Mouse (Mus musculus): ENCODE results near the gene C130074G19Rik. TPM values are rescaled to one million over a fixed set of nuclear protein-coding genes. Genes with fewer than 3 reads are reported as not detected.

C130074G19Rik gene
- polyA plus RNA-seq, 1 experiment, result 6.0 TPM

DNA sequence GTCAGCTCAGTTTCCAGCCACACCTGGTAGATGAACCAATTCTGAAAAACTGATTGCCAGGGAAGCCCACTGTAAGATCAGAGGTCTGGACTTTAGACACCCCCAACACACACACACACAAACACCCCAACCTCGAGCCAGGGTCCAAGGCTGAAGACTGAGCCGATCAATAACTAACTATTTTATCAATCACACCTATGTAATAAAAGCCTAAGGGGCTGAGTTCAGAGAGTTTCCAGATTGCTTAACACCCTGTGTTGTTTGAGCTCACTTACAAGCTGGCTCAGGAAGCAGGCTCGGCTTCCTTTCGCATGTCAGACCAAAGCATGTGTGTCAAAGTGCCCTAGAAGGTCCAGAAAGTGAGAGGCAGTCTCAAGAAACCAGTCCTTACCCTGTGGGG, 45.4 kb downstream of the C130074G19Rik start:
- Histone ChIP-seq H3K4me1 (ENCODE audit: control insufficient read depth, insufficient read depth, low read length) (no peaks in the 10 kb centered on the region), H3K27me3 (ENCODE audit: control insufficient read depth, insufficient read depth, low read length) (no peaks in the 10 kb centered on the region), H3K4me3 (ENCODE audit: control insufficient read depth, low read depth, low read length) (no peak overlapping the region), H3K36me3 (ENCODE audit: control insufficient read depth, insufficient read depth, low read length) (no peaks in the 10 kb centered on the region), H3K27ac (ENCODE audit: control insufficient read depth, insufficient read depth, low read depth, low read length) (no peak overlapping the region)
- TF ChIP-seq POLR2A (IDR thresholded peaks at IDR 0.05; ENCODE audit: control insufficient read depth, low read depth, low read length), result no peak
- no peak for TF ChIP-seq CTCF (IDR thresholded peaks at IDR 0.05; ENCODE audit: control insufficient read depth, insufficient read depth, insufficient replicate concordance, low read depth, low read length)

DNA sequence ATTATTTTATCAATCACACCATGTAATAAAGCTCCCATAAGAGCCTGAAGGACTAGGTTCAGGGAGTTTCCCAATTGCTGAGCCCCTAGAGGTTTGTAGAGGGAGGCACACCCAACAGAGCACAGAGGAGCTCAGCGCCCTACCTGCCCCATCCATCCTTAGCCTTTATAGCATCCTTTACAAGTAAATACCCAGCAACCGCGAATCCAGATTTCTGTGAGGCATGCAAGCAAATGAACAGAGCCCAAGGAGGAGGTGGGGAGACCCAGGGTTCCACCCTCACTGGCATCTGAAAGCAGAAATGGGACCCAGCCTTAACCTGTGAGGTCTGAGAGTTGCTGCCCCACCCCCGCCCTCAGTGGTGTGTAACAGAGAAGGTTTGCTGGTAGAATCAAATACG, 46.7 kb downstream of the C130074G19Rik start:
- Histone ChIP-seq H3K4me3 (ENCODE audit: control insufficient read depth, low read depth, low read length) (no peak overlapping the region), H3K4me1 (ENCODE audit: control insufficient read depth, insufficient read depth, low read length) (no peaks in the 10 kb centered on the region), H3K27ac (ENCODE audit: control insufficient read depth, insufficient read depth, low read depth, low read length) (no peak overlapping the region), H3K27me3 (ENCODE audit: control insufficient read depth, insufficient read depth, low read length) (no peaks in the 10 kb centered on the region), H3K36me3 (ENCODE audit: control insufficient read depth, insufficient read depth, low read length) (no peaks in the 10 kb centered on the region)
- no peak for TF ChIP-seq CTCF (IDR thresholded peaks at IDR 0.05; ENCODE audit: control insufficient read depth, insufficient read depth, insufficient replicate concordance, low read depth, low read length)
- no peak for TF ChIP-seq POLR2A (IDR thresholded peaks at IDR 0.05; ENCODE audit: control insufficient read depth, low read depth, low read length)

DNA sequence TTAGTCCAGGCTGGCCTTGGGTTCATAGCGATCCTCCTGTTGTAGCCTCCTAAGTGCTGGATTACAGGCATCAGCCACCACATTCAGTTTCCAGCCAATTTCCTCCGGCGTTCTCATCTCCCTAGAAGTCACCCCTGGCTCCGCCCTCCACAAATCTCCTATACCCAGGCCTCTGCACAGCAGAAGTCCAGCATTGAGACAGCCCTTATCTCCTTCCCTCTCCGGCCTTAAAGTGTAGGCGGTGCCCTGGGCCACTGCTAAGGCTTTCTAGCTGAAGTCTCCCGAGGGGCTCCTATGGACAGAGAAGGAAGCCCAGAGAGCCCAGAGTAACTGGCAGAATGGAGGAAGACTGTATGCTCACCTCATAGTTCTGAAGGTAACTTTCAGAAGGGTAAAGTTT, 49.5 kb downstream of the C130074G19Rik start:
- H3K4me1 ChIP-seq (ENCODE audit: control insufficient read depth, insufficient read depth, low read length), result no peaks in the 10 kb centered on the region
- H3K4me3 ChIP-seq (ENCODE audit: control insufficient read depth, low read depth, low read length), result no peak overlapping the region
- no peaks in the 10 kb centered on the region for H3K36me3 ChIP-seq (ENCODE audit: control insufficient read depth, insufficient read depth, low read length)
- TF ChIP-seq POLR2A (IDR thresholded peaks at IDR 0.05; ENCODE audit: control insufficient read depth, low read depth, low read length) (no peak), CTCF (IDR thresholded peaks at IDR 0.05; ENCODE audit: control insufficient read depth, insufficient read depth, insufficient replicate concordance, low read depth, low read length) (no peak)
- H3K27me3 ChIP-seq (ENCODE audit: control insufficient read depth, insufficient read depth, low read length), result no peaks in the 10 kb centered on the region
- no peak overlapping the region for H3K27ac ChIP-seq (ENCODE audit: control insufficient read depth, insufficient read depth, low read depth, low read length)

DNA sequence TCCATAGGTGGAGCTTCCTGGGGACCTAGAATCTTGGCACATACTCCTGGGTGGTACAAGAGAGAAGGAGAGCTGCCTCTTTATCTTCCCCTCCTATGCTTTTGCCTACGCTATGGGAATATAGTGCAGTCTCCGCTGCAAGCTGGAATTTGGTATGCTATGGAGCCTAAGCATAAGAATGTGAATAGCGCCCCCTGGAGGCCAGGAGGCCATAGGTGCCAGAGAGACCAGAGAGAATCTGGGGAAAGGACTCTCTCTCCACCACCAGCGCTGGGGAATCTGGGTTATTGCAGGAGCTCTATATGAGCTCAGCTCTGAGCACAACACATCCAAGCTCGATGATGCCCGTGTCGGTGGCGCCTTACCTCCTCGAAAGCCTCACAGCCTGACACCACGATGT, 50.8 kb downstream of the C130074G19Rik start:
- Histone ChIP-seq H3K27me3 (ENCODE audit: control insufficient read depth, insufficient read depth, low read length) (no peaks in the 10 kb centered on the region), H3K4me1 (ENCODE audit: control insufficient read depth, insufficient read depth, low read length) (peaks cover 3% of the 10 kb centered on the region), H3K4me3 (ENCODE audit: control insufficient read depth, low read depth, low read length) (no peak overlapping the region), H3K36me3 (ENCODE audit: control insufficient read depth, insufficient read depth, low read length) (no peaks in the 10 kb centered on the region), H3K27ac (ENCODE audit: control insufficient read depth, insufficient read depth, low read depth, low read length) (no peak overlapping the region)
- TF ChIP-seq CTCF (IDR thresholded peaks at IDR 0.05; ENCODE audit: control insufficient read depth, insufficient read depth, insufficient replicate concordance, low read depth, low read length), result peak; percentile 82
- TF ChIP-seq POLR2A (IDR thresholded peaks at IDR 0.05; ENCODE audit: control insufficient read depth, low read depth, low read length), result no peak

DNA sequence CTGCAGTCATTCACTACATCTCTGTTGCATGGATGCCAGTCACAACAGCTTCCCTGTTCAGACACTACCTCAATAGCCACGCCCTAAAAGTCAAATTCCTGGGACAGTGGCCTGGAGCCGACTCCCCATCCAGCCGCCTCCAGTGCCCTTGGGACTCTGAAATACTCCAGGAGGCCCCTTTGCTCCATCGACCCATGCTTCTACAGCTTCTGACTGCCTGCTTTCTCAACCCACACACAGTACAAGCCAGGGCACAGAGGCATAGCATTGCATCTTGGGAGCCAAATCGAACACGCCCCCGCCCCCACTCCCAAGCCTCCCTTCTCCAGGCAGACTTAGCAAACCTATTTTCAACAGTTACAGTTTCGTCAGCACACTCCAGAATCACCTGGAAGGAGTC, 53.1 kb downstream of the C130074G19Rik start:
- peaks cover 12% of the 10 kb centered on the region for H3K4me1 ChIP-seq (ENCODE audit: control insufficient read depth, insufficient read depth, low read length)
- no peak overlapping the region for H3K4me3 ChIP-seq (ENCODE audit: control insufficient read depth, low read depth, low read length)
- no peak overlapping the region for H3K27ac ChIP-seq (ENCODE audit: control insufficient read depth, insufficient read depth, low read depth, low read length)
- TF ChIP-seq CTCF (IDR thresholded peaks at IDR 0.05; ENCODE audit: control insufficient read depth, insufficient read depth, insufficient replicate concordance, low read depth, low read length), result no peak
- no peak for TF ChIP-seq POLR2A (IDR thresholded peaks at IDR 0.05; ENCODE audit: control insufficient read depth, low read depth, low read length)
- H3K36me3 ChIP-seq (ENCODE audit: control insufficient read depth, insufficient read depth, low read length), result no peaks in the 10 kb centered on the region
- H3K27me3 ChIP-seq (ENCODE audit: control insufficient read depth, insufficient read depth, low read length), result no peaks in the 10 kb centered on the region

DNA sequence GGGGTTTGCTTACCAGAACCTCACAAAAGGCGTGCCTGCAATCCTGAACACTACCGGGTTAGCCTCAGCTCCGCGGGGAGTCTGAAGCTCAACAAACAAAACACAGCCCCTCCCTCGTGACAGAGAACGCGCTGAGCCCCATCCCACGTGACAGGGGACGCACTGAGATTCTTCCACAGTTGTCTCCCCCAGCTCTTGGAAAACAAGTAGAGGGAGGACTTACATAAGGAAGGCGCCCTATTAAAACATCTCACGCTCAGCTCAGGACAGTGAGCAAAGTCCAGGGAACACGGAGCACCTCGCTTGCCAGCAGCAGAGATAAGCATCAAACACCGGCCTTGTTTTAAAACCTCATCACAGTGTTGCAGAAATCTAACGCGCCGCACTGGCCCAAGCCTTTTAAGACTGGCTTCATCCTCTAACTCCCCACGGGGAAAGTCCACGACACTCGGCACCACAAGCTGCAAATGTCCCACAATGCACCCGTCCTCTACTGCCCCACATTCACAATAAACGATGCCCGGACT, 55.8 kb downstream of the C130074G19Rik start:
- no peak for TF ChIP-seq POLR2A (IDR thresholded peaks at IDR 0.05; ENCODE audit: control insufficient read depth, low read depth, low read length)
- no peak for TF ChIP-seq CTCF (IDR thresholded peaks at IDR 0.05; ENCODE audit: control insufficient read depth, insufficient read depth, insufficient replicate concordance, low read depth, low read length)
- no peaks in the 10 kb centered on the region for H3K36me3 ChIP-seq (ENCODE audit: control insufficient read depth, insufficient read depth, low read length)
- H3K4me1 ChIP-seq (ENCODE audit: control insufficient read depth, insufficient read depth, low read length), result peaks cover 24% of the 10 kb centered on the region
- H3K27ac ChIP-seq (ENCODE audit: control insufficient read depth, insufficient read depth, low read depth, low read length), result peak overlapping the region; percentile 65
- H3K4me3 ChIP-seq (ENCODE audit: control insufficient read depth, low read depth, low read length), result peak overlapping the region; percentile 57
- H3K27me3 ChIP-seq (ENCODE audit: control insufficient read depth, insufficient read depth, low read length), result no peaks in the 10 kb centered on the region

DNA sequence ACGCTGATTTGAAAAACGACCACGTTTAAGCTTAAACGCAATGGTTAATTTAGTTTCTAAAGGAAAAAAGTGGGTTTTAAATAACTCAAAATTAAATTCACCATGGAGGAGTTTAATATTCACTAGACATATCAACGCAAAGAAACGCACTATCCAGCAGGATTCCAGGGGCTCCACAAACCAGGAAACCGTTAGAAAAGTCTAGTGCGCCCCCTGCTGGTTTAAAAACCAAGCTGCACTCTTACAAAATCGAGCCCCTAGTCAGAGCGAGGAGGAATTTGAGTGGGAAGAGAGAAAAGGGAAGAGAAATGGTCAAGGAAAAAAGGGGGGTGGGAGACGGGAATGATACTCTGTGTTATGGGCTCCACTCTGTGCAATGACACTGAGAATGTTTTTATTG, 57.9 kb downstream of the C130074G19Rik start:
- Histone ChIP-seq H3K4me1 (ENCODE audit: control insufficient read depth, insufficient read depth, low read length) (peaks cover 26% of the 10 kb centered on the region), H3K4me3 (ENCODE audit: control insufficient read depth, low read depth, low read length) (no peak overlapping the region), H3K27me3 (ENCODE audit: control insufficient read depth, insufficient read depth, low read length) (no peaks in the 10 kb centered on the region), H3K36me3 (ENCODE audit: control insufficient read depth, insufficient read depth, low read length) (no peaks in the 10 kb centered on the region), H3K27ac (ENCODE audit: control insufficient read depth, insufficient read depth, low read depth, low read length) (no peak overlapping the region; the same call in 1 of the 2 replicates)
- TF ChIP-seq POLR2A (IDR thresholded peaks at IDR 0.05; ENCODE audit: control insufficient read depth, low read depth, low read length) (no peak), CTCF (IDR thresholded peaks at IDR 0.05; ENCODE audit: control insufficient read depth, insufficient read depth, insufficient replicate concordance, low read depth, low read length) (0 out of 2 replicates have a peak, but pooled peaks have one; percentile 27)
